Mouse (Mus musculus): ENCODE data around the gene Smarcb1.

Smarcb1 gene

DNA sequence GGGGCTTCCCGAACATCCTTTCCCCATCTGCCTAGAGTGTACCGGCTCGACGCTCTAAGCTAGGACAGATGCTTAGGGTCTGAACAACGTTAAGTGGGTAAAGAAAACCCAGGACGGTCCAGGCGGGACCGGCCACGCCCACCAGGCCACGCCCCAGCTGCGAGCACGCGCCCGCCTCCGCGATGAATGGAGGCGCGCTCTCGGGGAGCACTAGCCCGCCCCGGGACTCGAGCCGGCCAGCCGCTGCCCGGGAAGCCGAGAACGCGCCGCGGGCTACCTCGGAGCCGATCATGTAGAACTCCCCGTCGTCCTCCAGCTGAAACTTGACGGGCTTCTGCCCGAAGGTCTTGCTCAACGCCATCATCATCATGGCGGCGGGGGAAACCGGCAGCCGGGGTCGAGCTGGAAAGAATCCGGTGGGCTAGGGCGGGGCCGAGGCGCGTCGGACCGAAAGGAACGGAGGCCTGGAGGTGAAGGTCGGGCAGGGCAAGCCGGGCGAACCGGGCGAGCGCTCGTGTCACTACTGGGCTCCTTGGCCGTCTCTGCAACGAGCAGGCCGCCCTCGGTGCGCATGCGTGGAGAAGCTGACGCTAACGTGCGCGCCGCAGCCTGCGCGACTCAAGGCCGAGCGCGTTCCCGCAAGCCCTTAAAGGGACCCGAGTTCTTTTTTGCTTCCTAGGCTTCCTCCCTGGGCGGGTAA lies at the start of gene Smarcb1:
Gene Smarcb1 (minus strand): TSS at position 592 of the 700 bp plus-strand sequence.
- DNase-seq: peak; percentile 97

GRCm38 (mm10) chr10:75954381-75954811 lies 33.0 kb upstream of the Smarcb1 start, which contains the start of gene Gm5134:
TSS of gene Gm5134 (plus strand) at chr10:75954514.
- no peak for DNase-seq

GRCm38 (mm10) chr10:75951424-75952050 lies 30.1 kb upstream of the Smarcb1 start:
- peak; percentile 80 for DNase-seq

GRCm38 (mm10) chr10:75950791-75951210 lies 29.4 kb upstream of the Smarcb1 start:
- no peak for DNase-seq

GRCm38 (mm10) chr10:75949053-75950045 lies 27.9 kb upstream of the Smarcb1 start:
- DNase-seq: peak; percentile 51

- no peak for DNase-seq
These were observed 26.7 kb upstream of the Smarcb1 start for GRCm38 (mm10) chr10:75948079-75948478.

DNA sequence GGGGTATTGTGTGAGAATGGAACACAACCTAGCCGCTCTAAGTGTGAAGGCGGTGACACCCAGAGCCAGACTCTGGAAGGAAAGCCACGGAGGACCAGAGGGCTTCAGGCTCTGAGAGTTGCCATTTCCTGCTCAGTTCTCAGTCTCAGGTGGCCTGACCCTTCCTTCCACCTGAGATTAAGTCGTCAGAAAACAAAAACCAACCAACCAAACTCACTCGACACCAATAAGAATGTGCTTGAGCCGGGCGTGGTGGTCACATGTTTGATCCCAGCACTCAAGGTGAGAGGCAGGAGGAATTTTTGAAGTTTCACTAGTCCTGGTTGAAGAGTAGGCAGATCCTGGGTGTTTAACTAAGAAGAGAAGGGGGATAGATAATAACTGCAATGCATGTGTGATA lies 24.5 kb upstream of the Smarcb1 start:
- no peak for DNase-seq

DNA sequence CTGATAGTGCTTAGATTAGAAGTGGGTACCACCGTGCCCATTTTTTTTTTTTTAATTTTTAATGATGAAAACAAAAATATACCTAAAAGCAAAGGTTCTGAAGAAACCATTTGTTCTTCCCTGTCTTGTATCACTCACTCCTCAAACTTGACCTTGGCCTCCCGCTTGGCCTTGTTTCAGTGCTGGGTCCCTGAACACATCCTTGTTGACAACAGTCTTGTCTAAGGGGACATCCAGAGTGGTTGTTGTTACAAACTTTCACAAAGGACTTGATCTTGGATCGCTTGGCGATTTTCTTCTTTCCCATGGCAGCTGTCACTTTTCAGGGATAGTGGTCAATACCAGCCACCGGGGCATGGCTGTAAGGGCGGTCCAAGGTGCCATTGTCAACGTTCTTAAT lies 23.8 kb upstream of the Smarcb1 start:
- no peak for DNase-seq

DNA sequence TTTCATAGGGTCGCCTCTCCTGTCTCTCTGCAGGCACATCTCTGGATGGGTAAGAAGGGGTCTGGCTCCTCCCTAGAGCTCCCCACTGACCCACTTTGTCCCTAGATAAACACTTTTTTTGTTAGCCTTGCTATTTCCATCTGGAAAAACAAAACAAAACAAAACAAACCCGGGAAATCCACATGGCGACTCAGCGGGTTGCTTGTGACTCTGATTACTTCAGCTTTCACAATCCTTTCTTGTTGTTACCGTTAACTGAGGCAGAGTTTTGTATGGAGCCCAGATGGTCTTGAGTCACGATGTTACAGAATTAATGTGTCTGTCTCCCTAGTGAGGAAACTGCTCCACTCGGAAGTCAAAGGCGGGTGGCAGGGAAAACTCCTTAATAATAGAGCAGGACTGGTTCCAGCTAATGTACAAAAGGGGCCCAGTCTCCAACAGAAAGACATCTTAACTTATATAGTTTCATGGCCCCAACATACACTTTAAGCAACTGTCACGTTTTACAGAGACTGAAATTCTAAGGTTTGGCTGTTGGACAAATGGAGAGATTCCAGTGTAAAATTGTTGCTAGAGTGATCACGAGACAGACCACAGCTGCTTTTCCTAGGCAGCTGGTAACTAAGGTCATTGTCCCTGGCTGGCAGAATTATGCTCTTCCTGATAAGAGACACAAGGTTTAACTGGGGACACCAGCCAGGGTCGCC lies 22.8 kb upstream of the Smarcb1 start:
- DNase-seq: peak; percentile 47

- no peak for DNase-seq
These were observed 21.5 kb upstream of the Smarcb1 start, which contains the start of gene Vpreb3 for GRCm38 (mm10) chr10:75942736-75943477. TSS of gene Vpreb3 (plus strand) at chr10:75943057.

DNA sequence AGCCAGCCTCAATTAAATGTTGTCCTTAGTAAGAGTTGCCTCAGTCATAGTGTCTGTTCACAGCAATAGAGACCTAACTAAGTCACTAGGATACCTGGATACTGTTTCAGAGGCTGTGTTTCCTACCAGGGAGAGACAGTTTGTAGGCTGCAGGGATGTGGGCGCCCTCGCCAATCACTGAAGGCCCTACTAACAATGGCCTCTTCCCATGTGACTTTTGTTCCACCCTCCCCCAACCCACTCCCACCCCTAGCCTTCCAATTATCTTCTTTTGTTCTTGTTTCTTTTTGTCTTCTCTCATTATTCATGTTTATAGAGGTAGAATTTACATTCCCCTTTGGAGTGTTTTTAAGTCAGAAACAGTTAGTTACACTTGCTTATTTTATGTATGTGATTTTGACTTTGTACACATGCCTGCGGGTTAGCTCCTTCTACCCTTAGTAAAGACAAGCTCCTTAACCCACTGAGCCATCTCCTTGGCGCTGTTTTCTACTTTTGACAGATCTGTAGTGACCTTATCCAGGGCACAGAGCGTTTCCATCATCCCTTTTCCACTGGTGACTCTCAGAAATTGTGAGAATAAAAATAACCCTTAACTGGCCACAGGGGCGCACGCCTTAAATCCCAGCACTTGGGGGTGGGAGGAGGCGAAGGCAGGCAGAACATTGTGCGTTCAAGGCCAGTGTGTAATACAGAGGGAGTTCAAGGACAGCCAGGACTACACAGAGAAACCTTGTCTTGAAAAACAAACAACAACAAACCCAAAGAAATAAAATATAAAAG lies 19.8 kb upstream of the Smarcb1 start:
- DNase-seq: no peak

- no peak for DNase-seq
These were observed 19.1 kb upstream of the Smarcb1 start, which contains the start of gene Gm867 for GRCm38 (mm10) chr10:75940520-75940919. TSS of gene Gm867 (minus strand) at chr10:75940672.

- no peak for DNase-seq
These were observed 18.2 kb upstream of the Smarcb1 start for GRCm38 (mm10) chr10:75939481-75940234.

DNA sequence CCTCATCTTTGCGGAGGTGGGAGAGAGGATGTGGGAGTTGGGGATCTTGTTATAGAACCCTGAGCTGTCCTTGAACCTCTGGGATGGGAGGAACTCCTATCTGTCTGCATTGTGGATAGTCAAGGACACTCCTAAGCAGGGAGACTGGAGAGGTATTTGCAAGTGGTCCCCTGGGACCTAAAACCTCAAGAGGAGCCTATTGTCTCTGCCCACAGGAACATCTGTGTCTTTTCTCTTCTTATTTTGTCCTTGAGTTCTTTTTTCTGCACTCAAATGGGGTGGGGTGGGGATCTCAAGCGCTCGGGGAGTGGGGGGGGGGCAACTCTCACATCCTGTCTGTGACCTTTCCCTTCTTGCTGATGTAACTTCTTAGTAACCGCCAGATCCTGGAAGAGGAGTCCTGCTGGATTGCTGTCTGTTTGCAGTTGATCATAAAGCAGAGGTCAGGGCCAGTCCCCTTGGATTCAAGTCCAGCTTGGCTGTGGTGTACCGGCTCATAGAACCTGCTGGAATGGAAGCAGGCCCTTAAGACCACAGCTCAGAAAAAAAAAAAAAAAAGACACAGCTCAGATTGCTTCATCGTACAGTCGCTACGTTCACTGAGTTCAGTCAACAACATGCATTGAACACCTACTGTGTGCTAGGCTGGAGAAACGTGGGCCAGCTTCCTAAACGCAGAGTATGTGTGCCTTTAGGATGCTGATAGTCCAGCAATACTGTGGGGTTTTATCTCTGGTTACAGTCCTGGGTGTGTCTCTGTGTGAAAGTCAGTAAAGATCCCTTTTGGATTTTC lies 16.6 kb upstream of the Smarcb1 start:
- DNase-seq: peak; percentile 43

DNA sequence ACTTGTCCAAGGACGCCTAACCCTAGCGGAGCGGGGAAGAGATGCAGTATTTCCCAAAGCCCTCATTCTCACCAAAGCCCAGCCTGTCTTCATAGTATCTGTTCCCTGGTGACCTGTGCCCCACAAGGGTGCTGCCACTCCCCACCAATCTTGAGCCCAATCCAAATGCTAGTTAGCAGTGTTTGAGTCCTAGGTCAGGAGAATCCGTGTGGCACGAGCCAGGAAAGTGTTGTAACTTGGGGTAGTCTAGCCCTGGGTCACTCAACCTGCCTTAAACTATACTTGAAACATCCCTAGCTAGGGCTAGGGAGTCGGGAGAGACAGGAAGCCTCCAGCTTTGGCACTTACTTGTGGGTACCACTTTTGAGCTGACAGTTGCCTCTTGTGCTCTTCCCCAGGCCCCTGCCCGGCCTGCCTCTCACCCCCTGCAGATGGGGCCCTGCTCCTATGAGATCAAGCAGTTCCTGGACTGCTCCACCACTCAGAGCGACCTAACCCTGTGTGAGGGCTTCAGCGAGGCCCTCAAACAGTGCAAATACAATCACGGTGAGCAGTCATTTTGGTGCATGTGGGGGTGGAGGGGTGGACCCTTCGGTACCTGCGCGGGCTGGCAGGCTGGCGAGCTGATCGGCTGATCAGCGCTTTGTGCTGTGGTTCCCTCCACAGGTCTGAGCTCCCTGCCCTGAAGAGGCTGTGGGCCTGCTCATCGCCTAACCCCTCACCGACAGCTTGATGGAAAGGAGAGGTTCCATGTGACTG lies 15.7 kb upstream of the Smarcb1 start:
- peak; percentile 60 for DNase-seq

GRCm38 (mm10) chr10:75935680-75936541 lies 14.5 kb upstream of the Smarcb1 start, which contains the start of gene Mmp11:
TSS of gene Mmp11 (minus strand) at chr10:75936496.
- peak; percentile 93 for DNase-seq

DNA sequence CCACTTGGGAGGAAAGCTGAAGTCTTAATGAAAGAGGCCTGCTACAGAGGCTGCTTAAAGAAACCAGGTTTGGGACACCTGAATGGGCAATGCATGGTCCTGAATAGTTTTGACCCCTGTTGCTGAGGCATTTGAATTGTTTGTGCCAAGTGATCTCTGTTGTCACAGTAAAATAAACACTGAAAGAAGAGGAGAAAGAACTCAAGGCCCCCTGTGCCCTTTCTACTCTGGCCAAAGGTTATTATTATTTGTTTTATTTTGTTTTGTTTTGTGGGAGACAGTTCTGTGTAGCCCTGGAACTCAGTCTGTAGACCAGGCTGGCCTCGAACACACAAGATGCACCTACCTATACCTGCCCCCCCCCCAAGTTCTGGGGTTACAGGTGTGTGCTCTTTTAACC lies 13.6 kb upstream of the Smarcb1 start:
- peak; percentile 28 for DNase-seq

Data from kidney, adult 9 months (tissue).